17 mouse cellular contexts compared by ENCODE assay signal in the genomic region with DNA sequence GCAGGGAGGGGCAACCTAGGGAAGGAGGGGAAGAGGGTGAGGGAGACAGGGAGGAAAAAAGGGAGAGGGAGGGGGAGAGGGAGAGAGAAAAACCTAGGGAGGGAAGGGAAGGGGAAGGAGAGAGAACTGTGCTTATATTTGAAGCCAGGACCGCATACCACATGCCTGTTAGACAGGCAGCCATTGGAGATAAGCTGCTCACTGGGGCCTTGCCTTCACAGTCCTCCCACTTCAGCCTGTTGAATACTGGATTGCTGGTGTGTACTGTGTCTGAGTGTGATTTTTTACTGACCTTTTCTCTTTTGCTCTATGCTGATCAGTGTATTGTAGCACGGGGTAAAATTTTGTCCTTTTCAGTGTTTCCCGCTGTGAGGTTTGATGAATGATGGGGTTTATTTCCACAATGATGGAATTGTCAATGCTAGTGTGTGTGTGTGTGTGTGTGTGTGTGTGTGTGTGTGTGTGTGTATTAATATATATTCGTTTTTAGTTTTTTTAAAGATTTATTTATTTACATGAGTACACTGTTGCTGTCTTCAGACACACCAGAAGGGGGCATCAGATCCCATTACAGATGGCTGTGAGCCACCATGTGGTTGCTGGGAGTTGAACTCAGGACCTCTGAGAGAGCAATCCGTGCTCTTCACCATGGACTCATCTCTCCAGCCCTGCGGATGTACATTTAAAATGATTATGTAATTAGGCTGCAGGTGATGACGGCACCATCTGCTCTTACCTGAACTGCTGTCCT. TPM values are rescaled to one million over a fixed set of nuclear protein-coding genes. Genes with fewer than 3 reads are reported as not detected.
A peak's percentile ranks its signal among the peaks of the same experiment; 100 is the strongest.
DNase-seq lines count a peak whose midpoint lies in the region; ATAC-seq and TF ChIP-seq lines count a peak whose summit lies in the region.
"Had no signal": no experiment of that assay in that cellular context is flagged by ENCODE, and none has a peak within 500 bp of the region (broad histone marks: within the 10 kb centered on the region; RNA-seq: fewer than 3 reads in every experiment).

No protein-coding gene starts in this region.

- peak; percentile 76 for ATAC-seq in heart, embryonic 16.5 days (replicated peaks; ENCODE audit: extremely low read depth, insufficient read depth, low FRiP score)
- ATAC-seq in neural tube, embryonic 14.5 days (ENCODE audit: low read depth): peak; percentile 39; the same call in 1 of the 2 replicates
- no peak for ATAC-seq in monocyte, adult 5-6 weeks (replicated peaks; ENCODE audit: insufficient number of reproducible peaks, low FRiP score, low TSS enrichment, poor library complexity, severe bottlenecking)
- ATAC-seq: CD4-positive, CD25-positive, alpha-beta regulatory T cell, adult 4 months; intestine, embryonic 15.5 days had no signal

- H3K36me3 ChIP-seq in heart, embryonic 16.5 days (ENCODE audit: control insufficient read depth, insufficient read depth): no peaks in the 10 kb centered on the region
- H3K36me3 ChIP-seq in neural tube, embryonic 14.5 days (ENCODE audit: control insufficient read depth, insufficient read depth, low read length): no peaks in the 10 kb centered on the region
- H3K36me3 ChIP-seq: intestine, embryonic 15.5 days; stomach, embryonic 15.5 days had no signal

- no peak overlapping the region for H3K4me2 ChIP-seq in heart, embryonic 16.5 days (ENCODE audit: low read depth, low read length)
- H3K4me2 ChIP-seq in neural tube, embryonic 14.5 days (ENCODE audit: low read depth, low read length): no peak overlapping the region
- H3K4me2 ChIP-seq: intestine, embryonic 15.5 days; stomach, embryonic 15.5 days had no signal

- TF ChIP-seq CTCF in left cerebral cortex, adult 2 months (IDR thresholded peaks at IDR 0.05): peak; percentile 8; the same call in 1 of the 2 replicates

- H3K9me3 ChIP-seq in heart, embryonic 16.5 days (replicated peaks; ENCODE audit: control insufficient read depth, low read length): no peaks in the 10 kb centered on the region
- H3K9me3 ChIP-seq in neural tube, embryonic 14.5 days (ENCODE audit: control insufficient read depth, low read length): no peaks in the 10 kb centered on the region
- H3K9me3 ChIP-seq: intestine, embryonic 15.5 days; stomach, embryonic 15.5 days had no signal

- WGBS in heart, embryonic 16.5 days: 76% methylated on average over 7 of the region's 7 CpGs
- WGBS in neural tube, embryonic 14.5 days: 87% methylated on average over 7 of the region's 7 CpGs

- H3K4me1 ChIP-seq in heart, embryonic 16.5 days (ENCODE audit: control insufficient read depth, insufficient read depth, low read length): no peaks in the 10 kb centered on the region; the same call in 1 of the 2 replicates
- H3K4me1 ChIP-seq in neural tube, embryonic 14.5 days (ENCODE audit: control insufficient read depth, insufficient read depth, low read length): peaks cover 4% of the 10 kb centered on the region; the same call in 1 of the 2 replicates
- H3K4me1 ChIP-seq: intestine, embryonic 15.5 days; stomach, embryonic 15.5 days had no signal

- no peak overlapping the region for H3K27ac ChIP-seq in heart, embryonic 16.5 days (ENCODE audit: low read length)
- no peak overlapping the region for H3K27ac ChIP-seq in left cerebral cortex, adult 2 months
- H3K27ac ChIP-seq in neural tube, embryonic 14.5 days (ENCODE audit: low read depth, low read length): no peak overlapping the region
- H3K27ac ChIP-seq: intestine, embryonic 15.5 days; stomach, embryonic 15.5 days had no signal

- no peak overlapping the region for H3K4me3 ChIP-seq in heart, embryonic 16.5 days (ENCODE audit: low read length)
- no peak overlapping the region for H3K4me3 ChIP-seq in left cerebral cortex, adult 2 months
- no peak overlapping the region for H3K4me3 ChIP-seq in neural tube, embryonic 14.5 days (ENCODE audit: low read depth, low read length)
- H3K4me3 ChIP-seq: intestine, embryonic 15.5 days; stomach, embryonic 15.5 days had no signal

- no peak for DNase-seq in heart, adult 9 months (ENCODE audit: low spot score in 2 of 2)
- no peak for DNase-seq in left cerebral cortex, adult 2 months (ENCODE audit: extremely low spot score in 1 of 2, low spot score in 2 of 2)
- DNase-seq in left cerebral cortex, postnatal 4 days: no peak
- no peak for DNase-seq in neural tube, embryonic 10.5 days (ENCODE audit: extremely low spot score, low spot score)
- DNase-seq: adrenal gland, postnatal 36 days; cerebellum, postnatal 10 days; heart, postnatal 14 days; kidney, postnatal 36 days; lung, postnatal 4 days; right cerebral cortex, adult 18-20 months; spleen, adult 18-20 months had no signal

- intact Hi-C loops in left cerebral cortex, adult 2 months (cut with DNase I): no loop called here
- intact Hi-C loops in left cerebral cortex, postnatal 4 days (cut with DNase I): no loop called here

- no peaks in the 10 kb centered on the region for H3K27me3 ChIP-seq in heart, embryonic 16.5 days (ENCODE audit: control insufficient read depth, insufficient read depth, low read length)
- H3K27me3 ChIP-seq in neural tube, embryonic 14.5 days (ENCODE audit: control insufficient read depth, insufficient read depth, low read length): no peaks in the 10 kb centered on the region
- H3K27me3 ChIP-seq: intestine, embryonic 15.5 days; stomach, embryonic 15.5 days had no signal

- no peak overlapping the region for H3K9ac ChIP-seq in heart, embryonic 16.5 days (ENCODE audit: low read length)
- H3K9ac ChIP-seq in neural tube, embryonic 14.5 days (replicated peaks; ENCODE audit: low read depth, low read length): no peak overlapping the region
- H3K9ac ChIP-seq: intestine, embryonic 15.5 days; stomach, embryonic 15.5 days had no signal

RNA-seq across cellular contexts. Expression of a gene that starts 20.0 kb away (rescaled TPM):
- polyA plus RNA-seq in heart, embryonic 16.5 days (2015; fragmentation: Nextera tagmentation; extraction: Ambion mirVana): 42.6 and 44.8 TPM in 2 replicates
- total RNA-seq in left cerebral cortex, adult 2 months (2021): 100 to 1,000 TPM; 868 to 887 TPM
- total RNA-seq in left cerebral cortex, postnatal 4 days (2021): 100 to 1,000 TPM; 316 to 328 TPM
- polyA plus RNA-seq in neural tube, embryonic 14.5 days (2014; fragmentation: Nextera tagmentation; extraction: Ambion mirVana): 197 and 215 TPM in 2 replicates
- 87.7 to 108 TPM (median 93.6 TPM) in 3 replicates for total RNA-seq in monocyte, adult 5-6 weeks (2017)
